Mouse (Mus musculus) forebrain, embryonic 13.5 days (tissue): ENCODE measurements around the gene Gng5. TPM values are rescaled to one million over a fixed set of nuclear protein-coding genes. Genes with fewer than 3 reads are reported as not detected.

Source experiments
- ATAC-seq: fragments of 200-750 bp; cut with Nextera tagmentation; 2 replicates; pipeline ENCODE4 v1.8.0; 2017
- H3K27ac ChIP-seq: fragments of 300-500 bp; sonication (generic); 2 replicates; pipeline ENCODE4 v1.5.1; 2015; ENCODE audit warnings: inconsistent platforms, mild to moderate bottlenecking, moderate library complexity
- H3K27me3 ChIP-seq: fragments of 300-500 bp; sonication (generic); 2 replicates; pipeline ENCODE4 v1.6.1; 2015; ENCODE audit warnings: mild to moderate bottlenecking, inconsistent platforms
- H3K36me3 ChIP-seq: fragments of 300-500 bp; sonication (generic); 2 replicates; pipeline ENCODE4 v1.6.1; 2015; ENCODE audit warnings: mild to moderate bottlenecking, inconsistent platforms; ENCODE audit not compliant: poor library complexity, severe bottlenecking
- H3K4me1 ChIP-seq: fragments of 300-500 bp; sonication (generic); 2 replicates; pipeline ENCODE4 v1.6.1; 2015; ENCODE audit warnings: inconsistent platforms
- H3K4me2 ChIP-seq: fragments of 300-500 bp; sonication (generic); 2 replicates; pipeline ENCODE4 v1.6.1; 2015; ENCODE audit warnings: inconsistent platforms, mild to moderate bottlenecking, moderate library complexity
- H3K4me3 ChIP-seq: fragments of 300-500 bp; sonication (generic); 2 replicates; pipeline ENCODE4 v1.5.1; 2015; ENCODE audit warnings: mild to moderate bottlenecking, inconsistent platforms
- H3K9ac ChIP-seq: fragments of 300-500 bp; sonication (generic); 2 replicates; pipeline ENCODE4 v1.6.1; 2015; ENCODE audit warnings: mild to moderate bottlenecking, inconsistent platforms
- H3K9me3 ChIP-seq: fragments of 300-500 bp; sonication (generic); replicated peaks from 2 replicates; pipeline ENCODE4 v1.6.1; 2016; ENCODE audit warnings: inconsistent platforms
- WGBS: fragments of 180-500 bp; shearing (Covaris S2); methylation state at CpG from one replicate; pipeline ENCODE4 v1.1.7; 2015; 5-methylcytosine and 5-hydroxymethylcytosine counted together
- polyA plus RNA-seq: library from polyadenylated mRNA; unstranded; fragments of >200 nt; fragmentation: Nextera tagmentation; extraction: Ambion mirVana; gene quantifications from 2 replicates; pipeline ENCODE4 v1.2.1, GENCODE M21; 2015

Gng5 gene
- polyA plus RNA-seq, 1 experiment from 2014 or later, result 826 TPM

GRCm38 (mm10) chr3:146554816-146555215, 55.2 kb downstream of the Gng5 start:
- no peak for ATAC-seq
- no peak overlapping the region for H3K9ac ChIP-seq
- no peak overlapping the region for H3K4me2 ChIP-seq
- no peak overlapping the region for H3K4me3 ChIP-seq
- H3K27ac ChIP-seq, result no peak overlapping the region
- WGBS, result 82% methylated on average over 7 of the region's 7 CpGs
- no peaks in the 10 kb centered on the region for H3K27me3 ChIP-seq
- H3K4me1 ChIP-seq, result no peaks in the 10 kb centered on the region
- no peaks in the 10 kb centered on the region for H3K9me3 ChIP-seq
- H3K36me3 ChIP-seq, result no peaks in the 10 kb centered on the region

Other genes starting within 250 kb of the Gng5 start
- 22.8 and 23.3 TPM in 2 replicates for gene Ssx2ip, start 95.2 kb upstream of the Gng5 start, polyA plus RNA-seq
- gene Ctbs, start 50.0 kb upstream of the Gng5 start, polyA plus RNA-seq, result 3.1 and 3.5 TPM in 2 replicates
- 4.2 and 4.5 TPM in 2 replicates for gene Spata1, start 54 bp upstream of the Gng5 start, polyA plus RNA-seq
- gene Rpf1, start 21.6 kb downstream of the Gng5 start, polyA plus RNA-seq, result 62.5 and 67.5 TPM in 2 replicates
- gene Uox, start 70.6 kb downstream of the Gng5 start, polyA plus RNA-seq, result not detected in 2 replicates
- gene Dnase2b, start 115.8 kb downstream of the Gng5 start, polyA plus RNA-seq, result not detected in 2 replicates
- not detected in 2 replicates for gene 4930503B20Rik, start 151.5 kb downstream of the Gng5 start, polyA plus RNA-seq
- 0.48 and 1.0 TPM in 2 replicates for gene Samd13, start 185.8 kb downstream of the Gng5 start, polyA plus RNA-seq